7 mouse cellular contexts compared by ENCODE assay signal in genomic region chr1:86526116-86526788, GRCm38 (mm10). TPM values are rescaled to one million over a fixed set of nuclear protein-coding genes. Genes with fewer than 3 reads are reported as not detected.
A peak's percentile ranks its signal among the peaks of the same experiment; 100 is the strongest.
DNase-seq lines count a peak whose midpoint lies in the region; ATAC-seq and TF ChIP-seq lines count a peak whose summit lies in the region.

TSS of gene Ptma (plus strand) at chr1:86526726.

- ATAC-seq in intestine, postnatal 0 days: peak; percentile 89
- ATAC-seq in midbrain, embryonic 12.5 days (ENCODE audit: low FRiP score, low read depth): peak; percentile 96

- H3K36me3 ChIP-seq in embryonic facial prominence, embryonic 10.5 days (replicated peaks): peaks cover 35% of the 10 kb centered on the region
- peaks cover 4% of the 10 kb centered on the region; the same call in 1 of the 2 replicates for H3K36me3 ChIP-seq in intestine, postnatal 0 days (ENCODE audit: control insufficient read depth, insufficient read depth)
- H3K36me3 ChIP-seq in midbrain, embryonic 12.5 days: peaks cover 19% of the 10 kb centered on the region
- peaks cover 12% of the 10 kb centered on the region for H3K36me3 ChIP-seq in small intestine, adult 2 months (ENCODE audit: control insufficient read depth, insufficient read depth, low read length)

- under 1% methylated on average over 60 of the region's 63 CpGs for WGBS in embryonic facial prominence, embryonic 10.5 days
- under 1% methylated on average over 55 of the region's 63 CpGs for WGBS in intestine, postnatal 0 days
- 0% methylated on average over 42 of the region's 63 CpGs for WGBS in midbrain, embryonic 12.5 days
- WGBS in small intestine, adult 2 months: under 1% methylated on average over 60 of the region's 63 CpGs

- H3K9ac ChIP-seq in intestine, postnatal 0 days (ENCODE audit: low read depth, low read length): peak within 1 kb of the TSS; percentile 98
- H3K9ac ChIP-seq in midbrain, embryonic 12.5 days (replicated peaks): peak within 1 kb of the TSS; percentile 100

- DNase-seq in adrenal gland, postnatal 10 days: peak; percentile 98
- peak; percentile 100 for DNase-seq in embryonic facial prominence, embryonic 10.5 days (ENCODE audit: low spot score)
- peak; percentile 77 for DNase-seq in gonadal fat pad, adult 2 months (ENCODE audit: low read depth)
- peak; percentile 100 for DNase-seq in left cerebral cortex, postnatal 4 days

- H3K4me3 ChIP-seq in embryonic facial prominence, embryonic 10.5 days: peak within 1 kb of the TSS; percentile 100
- H3K4me3 ChIP-seq in intestine, postnatal 0 days (ENCODE audit: low read depth, low read length): peak within 1 kb of the TSS; percentile 98
- peak within 1 kb of the TSS; percentile 100 for H3K4me3 ChIP-seq in midbrain, embryonic 12.5 days
- H3K4me3 ChIP-seq in small intestine, adult 2 months (ENCODE audit: low read depth, low read length): peak within 1 kb of the TSS; percentile 90

- TF ChIP-seq POLR2A in small intestine, adult 2 months (IDR thresholded peaks at IDR 0.05; ENCODE audit: low read depth, low read length): peak; percentile 90

- peak within 1 kb of the TSS; percentile 99 for H3K27ac ChIP-seq in embryonic facial prominence, embryonic 10.5 days (replicated peaks)
- H3K27ac ChIP-seq in intestine, postnatal 0 days (ENCODE audit: low read depth, low read length): peak within 1 kb of the TSS; percentile 99
- H3K27ac ChIP-seq in midbrain, embryonic 12.5 days (replicated peaks): peak within 1 kb of the TSS; percentile 99
- H3K27ac ChIP-seq in small intestine, adult 2 months (ENCODE audit: insufficient read depth, low read depth, low read length): peak within 1 kb of the TSS; percentile 100

- no peak for TF ChIP-seq CTCF in intestine, postnatal 0 days (IDR thresholded peaks at IDR 0.05; ENCODE audit: low read depth)
- TF ChIP-seq CTCF in small intestine, adult 2 months (IDR thresholded peaks at IDR 0.05; ENCODE audit: extremely low read depth, insufficient read length, insufficient replicate concordance, low read depth, low read length): 0 out of 2 replicates have a peak, but pooled peaks have one; percentile 4

- H3K9me3 ChIP-seq in embryonic facial prominence, embryonic 10.5 days: no peaks in the 10 kb centered on the region
- no peaks in the 10 kb centered on the region for H3K9me3 ChIP-seq in intestine, postnatal 0 days (ENCODE audit: control insufficient read depth)
- no peaks in the 10 kb centered on the region for H3K9me3 ChIP-seq in midbrain, embryonic 12.5 days

- H3K4me2 ChIP-seq in intestine, postnatal 0 days (replicated peaks; ENCODE audit: low read depth): peak within 1 kb of the TSS; percentile 78
- peak within 1 kb of the TSS; percentile 99 for H3K4me2 ChIP-seq in midbrain, embryonic 12.5 days (replicated peaks)

- H3K27me3 ChIP-seq in embryonic facial prominence, embryonic 10.5 days (replicated peaks; ENCODE audit: low read depth, poor library complexity, severe bottlenecking): no peaks in the 10 kb centered on the region
- no peaks in the 10 kb centered on the region for H3K27me3 ChIP-seq in intestine, postnatal 0 days (replicated peaks; ENCODE audit: control insufficient read depth, insufficient read depth, low read length)
- no peaks in the 10 kb centered on the region for H3K27me3 ChIP-seq in midbrain, embryonic 12.5 days
- H3K27me3 ChIP-seq in small intestine, adult 2 months (ENCODE audit: control insufficient read depth, insufficient read depth, low read length): no peaks in the 10 kb centered on the region

- peaks cover 59% of the 10 kb centered on the region for H3K4me1 ChIP-seq in embryonic facial prominence, embryonic 10.5 days
- 0 out of 2 replicates have a peak, but pooled peaks cover 5% of the 10 kb centered on the region for H3K4me1 ChIP-seq in intestine, postnatal 0 days (replicated peaks; ENCODE audit: control insufficient read depth, insufficient read depth, low read length)
- H3K4me1 ChIP-seq in midbrain, embryonic 12.5 days: peaks cover 37% of the 10 kb centered on the region
- peaks cover 13% of the 10 kb centered on the region for H3K4me1 ChIP-seq in small intestine, adult 2 months (ENCODE audit: control insufficient read depth, insufficient read depth, insufficient read length, low read length)

- intact Hi-C loops in left cerebral cortex, postnatal 4 days (cut with DNase I): loop anchor here (5.0 kb wide), 1 partner anchor 39 kb away; no protein-coding TSS in a partner anchor

RNA-seq across cellular contexts. Expression of gene Ptma, which starts in this region (rescaled TPM):
- total RNA-seq in adrenal gland, postnatal 10 days (2021): 100 to 1,000 TPM; 804 to 831 TPM
- 3,352 and 3,592 TPM in 2 replicates for polyA plus RNA-seq in embryonic facial prominence, embryonic 10.5 days (2016; fragmentation: Nextera tagmentation; extraction: Ambion mirVana)
- polyA plus RNA-seq in gonadal fat pad, adult 2 months (2012; rRNA removed): 380 and 511 TPM in 2 replicates
- polyA plus RNA-seq in intestine, postnatal 0 days (2015; fragmentation: Nextera tagmentation; extraction: Ambion mirVana): 1,008 and 1,098 TPM in 2 replicates
- total RNA-seq in left cerebral cortex, postnatal 4 days (2021): 1,000 to 10,000 TPM; 1,018 to 1,064 TPM
- polyA plus RNA-seq in midbrain, embryonic 12.5 days (2016; fragmentation: Nextera tagmentation; extraction: Ambion mirVana): 2,626 and 2,824 TPM in 2 replicates
- polyA plus RNA-seq in small intestine, adult 2 months (2012; rRNA removed): 212 and 749 TPM in 2 replicates

Comparison
In these comparisons a context has a peak if more than half of its experiments do, and no peak if none do; other contexts are left out.
1. Peak in every context shown above with its lines: DNase-seq, ATAC-seq, H3K4me3 ChIP-seq and H3K27ac ChIP-seq.